Mouse (Mus musculus): Measurements from ENCODE around the gene Thbd.

DNA sequence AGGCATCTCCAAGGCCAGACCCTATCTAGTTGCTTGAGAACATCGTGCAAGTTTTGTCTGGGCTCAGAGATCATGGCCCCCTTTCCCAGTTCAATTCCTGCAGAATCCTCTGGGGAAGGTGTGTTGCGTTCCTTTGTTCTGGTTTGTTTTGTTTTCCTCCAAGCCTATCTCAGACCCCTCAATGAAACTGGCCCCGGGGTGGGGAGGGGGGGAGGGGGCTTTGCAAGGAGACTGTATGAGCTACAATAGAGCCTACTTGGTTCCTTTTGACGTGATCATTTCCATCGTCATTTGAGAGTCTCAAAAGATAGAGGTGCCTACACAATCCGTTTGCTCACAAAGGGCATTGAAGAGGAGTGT, 753 bp upstream of the Thbd start:
- TF ChIP-seq CTCF (conservative IDR thresholded peaks at IDR 0.05; ENCODE audit: insufficient read depth, insufficient read length, low read depth, low read length), result no peak
- TF ChIP-seq POLR2A (IDR thresholded peaks at IDR 0.05; ENCODE audit: low read depth, low read length), result no peak

All from kidney, adult 2 months (tissue).